Mouse (Mus musculus) CH12.LX (cell line): Measurements from ENCODE around the gene Tm7sf3. TPM values are rescaled to one million over a fixed set of nuclear protein-coding genes. Genes with fewer than 3 reads are reported as not detected.

Experiments
- DNase-seq: peaks from one replicate; pipeline ENCODE4 v3.0.0-alpha.2; 2013; ENCODE audit errors: extremely low read depth
- H3K27ac ChIP-seq: 2 replicates; pipeline ENCODE4 v1.5.1; 2012; ENCODE audit warnings: low read depth, mild to moderate bottlenecking, control low read depth, moderate library complexity; ENCODE audit not compliant: insufficient read depth
- H3K27me3 ChIP-seq: replicated peaks from 2 replicates; pipeline ENCODE3; 2012; ENCODE audit warnings: inconsistent platforms
- H3K36me3 ChIP-seq, 2 experiments: replicated peaks in 1 of 2; 2 replicates each; pipeline versions ENCODE3 to v1.6.1; 2012; ENCODE audit warnings: inconsistent platforms in 1 of 2, low read length in 1 of 2, mild to moderate bottlenecking in 1 of 2, mixed read lengths in 1 of 2, moderate library complexity in 1 of 2; ENCODE audit not compliant: control insufficient read depth in 1 of 2, insufficient read depth in 1 of 2
- H3K4me1 ChIP-seq, 2 experiments: 2 replicates each; pipeline ENCODE4 v1.6.1; 2012; ENCODE audit warnings: inconsistent platforms in 1 of 2, moderate library complexity in 1 of 2; ENCODE audit not compliant: insufficient read depth in 2 of 2, control insufficient read depth in 1 of 2
- H3K4me2 ChIP-seq: 2 replicates; pipeline ENCODE4 v1.6.1; 2012; ENCODE audit warnings: low read depth, mild to moderate bottlenecking, control low read depth; ENCODE audit not compliant: poor library complexity, insufficient read depth, severe bottlenecking
- H3K4me3 ChIP-seq, 3 experiments: fragments of 150-350 bp in 1 of 3; sonication (generic) in 1 of 3; replicated peaks in 1 of 3; 2 replicates each; pipeline versions ENCODE3 to v1.5.1; 2011 to 2012; ENCODE audit warnings: low read depth in 2 of 3, low read length in 2 of 3, mild to moderate bottlenecking in 2 of 3, moderate library complexity in 2 of 3, control low read depth in 1 of 3, improper control_type of control experiment in 1 of 3, inconsistent platforms in 1 of 3, mixed read lengths in 1 of 3; ENCODE audit not compliant: poor library complexity in 1 of 3
- H3K79me2 ChIP-seq: replicated peaks from 2 replicates; pipeline ENCODE4 v1.6.1; 2012; ENCODE audit warnings: mild to moderate bottlenecking, moderate library complexity; ENCODE audit not compliant: control insufficient read depth, poor library complexity, insufficient read depth, severe bottlenecking; ENCODE audit errors: extremely low read depth
- H3K9ac ChIP-seq: 2 replicates; pipeline ENCODE4 v1.6.1; 2012; ENCODE audit warnings: low read depth, mild to moderate bottlenecking, control low read depth, moderate library complexity; ENCODE audit not compliant: insufficient read depth
- H3K9me3 ChIP-seq: replicated peaks from 2 replicates; pipeline ENCODE3; 2012; ENCODE audit warnings: low read length, inconsistent platforms, mixed read lengths
- BHLHE40 ChIP-seq: IDR thresholded peaks from 2 replicates; pipeline ENCODE4 v1.6.1; 2011; ENCODE audit warnings: mild to moderate bottlenecking, low read depth, low read length, improper control_type of control experiment
- CHD1 ChIP-seq: IDR thresholded peaks from 2 replicates; pipeline ENCODE4 v1.6.1; 2012; ENCODE audit warnings: low read depth, low read length, improper control_type of control experiment, inconsistent platforms
- CTCF ChIP-seq, 2 experiments: IDR thresholded peaks in 1 of 2; conservative IDR thresholded peaks in 1 of 2; 2 replicates each; pipeline ENCODE4 v1.5.1; 2011 to 2012; ENCODE audit warnings: low read depth in 2 of 2, low read length in 2 of 2, improper control_type of control experiment in 1 of 2, inconsistent platforms in 1 of 2, mild to moderate bottlenecking in 1 of 2, moderate library complexity in 1 of 2
- ELF1 ChIP-seq: IDR thresholded peaks from 2 replicates; pipeline ENCODE4 v1.6.1; 2014; ENCODE audit warnings: low read depth, mild to moderate bottlenecking, inconsistent platforms, low read length, improper control_type of control experiment
- HCFC1 ChIP-seq: IDR thresholded peaks from 2 replicates; pipeline ENCODE4 v1.6.1; 2012; ENCODE audit warnings: low read depth, mild to moderate bottlenecking, inconsistent platforms, low read length, improper control_type of control experiment
- IRF4 ChIP-seq: IDR thresholded peaks from 2 replicates; pipeline ENCODE4 v1.6.1; 2014; ENCODE audit warnings: low read depth, mild to moderate bottlenecking, inconsistent platforms, low read length, improper control_type of control experiment
- JUND ChIP-seq: conservative IDR thresholded peaks from 2 replicates; pipeline ENCODE4 v1.6.1; 2011; ENCODE audit warnings: low read depth, low read length, improper control_type of control experiment
- MAFK ChIP-seq: IDR thresholded peaks from 2 replicates; pipeline ENCODE4 v1.6.1; 2011; ENCODE audit warnings: low read length, improper control_type of control experiment; ENCODE audit not compliant: insufficient replicate concordance
- MAZ ChIP-seq: IDR thresholded peaks from 2 replicates; pipeline ENCODE4 v1.6.1; 2012; ENCODE audit warnings: low read depth, mild to moderate bottlenecking, inconsistent platforms, low read length, improper control_type of control experiment, moderate library complexity
- NELFE ChIP-seq: IDR thresholded peaks from 2 replicates; pipeline ENCODE4 v1.6.1; 2011; ENCODE audit warnings: low read depth, low read length, improper control_type of control experiment
- NRF1 ChIP-seq: IDR thresholded peaks from 2 replicates; pipeline ENCODE4 v1.6.1; 2014; ENCODE audit warnings: low read depth, mild to moderate bottlenecking, inconsistent platforms, low read length, improper control_type of control experiment, moderate library complexity
- PAX5 ChIP-seq: IDR thresholded peaks from 2 replicates; pipeline ENCODE4 v1.6.1; 2012; ENCODE audit warnings: low read length, inconsistent platforms, mixed read lengths
- POLR2A ChIP-seq: IDR thresholded peaks from 2 replicates; pipeline ENCODE4 v1.6.1; 2011; ENCODE audit warnings: low read depth, mild to moderate bottlenecking, improper control_type of control experiment, low read length
- POLR2AphosphoS2 ChIP-seq: IDR thresholded peaks from 2 replicates; pipeline ENCODE4 v1.6.1; 2011; ENCODE audit warnings: low read depth, low read length, improper control_type of control experiment
- TBP ChIP-seq: conservative IDR thresholded peaks from 2 replicates; pipeline ENCODE4 v1.6.1; 2011; ENCODE audit warnings: low read depth, low read length, improper control_type of control experiment
- TCF12 ChIP-seq: IDR thresholded peaks from 2 replicates; pipeline ENCODE4 v1.6.1; 2014; ENCODE audit warnings: low read depth, mild to moderate bottlenecking, inconsistent platforms, low read length, improper control_type of control experiment
- UBTF ChIP-seq: IDR thresholded peaks from 2 replicates; pipeline ENCODE4 v1.6.1; 2012; ENCODE audit warnings: low read depth, mild to moderate bottlenecking, inconsistent platforms, low read length, improper control_type of control experiment, moderate library complexity
- ZC3H11A ChIP-seq: IDR thresholded peaks from 2 replicates; pipeline ENCODE4 v1.6.1; 2012; ENCODE audit warnings: low read depth, mild to moderate bottlenecking, inconsistent platforms, low read length, improper control_type of control experiment
- ZKSCAN1 ChIP-seq: IDR thresholded peaks from 2 replicates; pipeline ENCODE4 v1.6.1; 2012; ENCODE audit warnings: low read depth, inconsistent platforms, low read length, improper control_type of control experiment, borderline replicate concordance
- ZMIZ1 ChIP-seq: IDR thresholded peaks from 2 replicates; pipeline ENCODE4 v1.6.1; 2012; ENCODE audit warnings: low read depth, mild to moderate bottlenecking, inconsistent platforms, low read length, improper control_type of control experiment
- dilution Hi-C: fragments of 300-500 bp; cut with MboI; formaldehyde crosslinking; loops from 2 replicates; pipeline ENCODE4 v1.14.3; 2020; ENCODE audit warnings: low sequenced_read_pairs; ENCODE audit not compliant: extremely low pct_unique_long_range_greater_than_20kb, extremely low pct_ligation_motif_present
- in situ Hi-C: fragments of 300-500 bp; cut with MboI; formaldehyde crosslinking; loops from 3 replicates; pipeline ENCODE4 v1.14.3; 2019; ENCODE audit warnings: low sequenced_read_pairs, low pct_ligation_motif_present, low pct_unique_long_range_greater_than_20kb, mixed read lengths
- polyA plus RNA-seq: library from polyadenylated mRNA; unstranded; fragments of >175 nt; gene quantifications from 2 replicates; pipeline ENCODE4 v1.2.1, GENCODE M21; 2012; ENCODE audit warnings: low read depth; ENCODE audit not compliant: insufficient read length
- total RNA-seq, 2 experiments: library from RNA; depleted of rRNA; stranded (reverse); fragments of 300-350 nt in 1 of 2; fragments of >200 nt in 1 of 2; gene quantifications; 2 replicates each; pipeline ENCODE4 v1.2.3; 2012 to 2014

Gene Tm7sf3
- total and polyA plus RNA-seq, 3 experiments: 11.4 to 23.9 (median 13.4) TPM

DNA sequence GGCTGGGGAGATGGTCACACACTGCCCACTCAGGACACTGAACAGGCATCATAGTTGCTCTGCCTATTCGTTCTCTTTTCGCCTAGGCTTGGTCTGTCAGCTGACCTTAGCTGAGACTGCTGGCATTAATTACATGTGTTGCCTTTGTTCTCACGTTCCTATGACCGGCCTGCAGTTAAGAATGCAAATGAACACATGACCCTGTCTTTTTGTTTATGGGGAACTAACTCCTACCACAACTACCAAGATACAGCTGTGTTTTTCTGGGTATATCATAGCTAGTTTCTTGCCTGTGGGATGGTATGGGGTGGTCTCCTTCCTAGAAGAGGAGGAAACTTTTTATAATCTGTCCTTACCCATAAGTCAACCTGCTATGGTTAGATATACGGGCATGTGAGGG lies 46.2 kb upstream of the Tm7sf3 start:
- DNase-seq: no peak
- no peak for TF ChIP-seq ZMIZ1
- no peak for TF ChIP-seq IRF4
- TF ChIP-seq MAFK: no peak
- TF ChIP-seq ELF1: no peak
- TF ChIP-seq, all 38 proteins: peak for 0
- Histone ChIP-seq H3K4me2 (no peak overlapping the region), H3K27me3 (no peaks in the 10 kb centered on the region), H3K9me3 (no peaks in the 10 kb centered on the region), H3K27ac (no peak overlapping the region), H3K4me3 (no peak overlapping the region), H3K9ac (no peak overlapping the region), H3K36me3 (no peaks in the 10 kb centered on the region), H3K4me1 (peaks cover 0 to 20% of the 10 kb centered on the region in 2 experiments; a peak in 2 of 4 replicates), H3K79me2 (no peaks in the 10 kb centered on the region)
- in situ Hi-C loops: no loop called here
- dilution Hi-C loops: no loop called here

- no peak overlapping the region for H3K27ac ChIP-seq
- TF ChIP-seq ZC3H11A (no peak), BHLHE40 (no peak), HCFC1 (no peak), PAX5 (no peak), NELFE (no peak), CHD1 (no peak), POLR2AphosphoS2 (no peak), TCF12 (no peak), NRF1 (no peak), CTCF (conservative IDR thresholded peaks at IDR 0.05 in 1 of 2, IDR thresholded peaks at IDR 0.05 in 1 of 2; ENCODE audit: low read depth in 2 of 2, low read length in 2 of 2) (no peak), TBP (no peak), JUND (no peak), MAZ (no peak), UBTF (no peak), ZKSCAN1 (no peak), POLR2A (no peak)
- TF ChIP-seq, all 38 proteins: peak for 0
- no peaks in the 10 kb centered on the region for H3K27me3 ChIP-seq
- no peak for DNase-seq
- H3K36me3 ChIP-seq: no peaks in the 10 kb centered on the region
- no peak overlapping the region for H3K4me2 ChIP-seq
- in situ Hi-C loops: no loop called here
- no peaks in the 10 kb centered on the region for H3K79me2 ChIP-seq
- H3K9me3 ChIP-seq: no peaks in the 10 kb centered on the region
- H3K9ac ChIP-seq: no peak overlapping the region
- dilution Hi-C loops: no loop called here
- H3K4me3 ChIP-seq: no peak overlapping the region
- H3K4me1 ChIP-seq: peaks cover 0 to 26% of the 10 kb centered on the region in 2 experiments; a peak in 2 of 4 replicates
These were observed 45.4 kb upstream of the Tm7sf3 start for GRCm38 (mm10) chr6:146688010-146688409.
